Mouse (Mus musculus) midbrain, embryonic 16.5 days (tissue): ENCODE data around the gene Rit1. TPM values are rescaled to one million over a fixed set of nuclear protein-coding genes. Genes with fewer than 3 reads are reported as not detected.
"Not testable (repeated sequence)": the region's sequence is repeated elsewhere in the genome, so short reads cannot be mapped to it uniquely, and the experiment has no call there.

Experiments
- ATAC-seq: fragments of 200-750 bp; cut with Nextera tagmentation; 2 replicates; pipeline ENCODE4 v1.8.0; 2017; ENCODE audit warnings: moderate TSS enrichment
- H3K27ac ChIP-seq: fragments of 300-500 bp; sonication (generic); 2 replicates; pipeline ENCODE4 v1.5.1; 2014; ENCODE audit warnings: mild to moderate bottlenecking, low read length, mixed read lengths
- H3K27me3 ChIP-seq: fragments of 300-500 bp; sonication (generic); 2 replicates; pipeline ENCODE4 v1.6.1; 2014; ENCODE audit warnings: low read depth, low read length, mixed read lengths; ENCODE audit not compliant: control insufficient read depth, insufficient read depth
- H3K36me3 ChIP-seq: fragments of 300-500 bp; sonication (generic); 2 replicates; pipeline ENCODE4 v1.6.1; 2014; ENCODE audit warnings: mild to moderate bottlenecking, low read length, moderate library complexity, mixed read lengths; ENCODE audit not compliant: control insufficient read depth, insufficient read depth
- H3K4me1 ChIP-seq: fragments of 300-500 bp; sonication (generic); 2 replicates; pipeline ENCODE4 v1.6.1; 2014; ENCODE audit warnings: mild to moderate bottlenecking, low read length, mixed read lengths; ENCODE audit not compliant: control insufficient read depth, insufficient read depth
- H3K4me2 ChIP-seq: fragments of 300-500 bp; sonication (generic); 2 replicates; pipeline ENCODE4 v1.6.1; 2014; ENCODE audit warnings: mild to moderate bottlenecking, low read length, mixed read lengths
- H3K4me3 ChIP-seq: fragments of 300-500 bp; sonication (generic); 2 replicates; pipeline ENCODE4 v1.5.1; 2014; ENCODE audit warnings: low read depth, mild to moderate bottlenecking, low read length, moderate library complexity, mixed read lengths
- H3K9ac ChIP-seq: fragments of 300-500 bp; sonication (generic); 2 replicates; pipeline ENCODE4 v1.6.1; 2014; ENCODE audit warnings: low read depth, low read length, mixed read lengths
- H3K9me3 ChIP-seq: fragments of 300-500 bp; sonication (generic); replicated peaks from 2 replicates; pipeline ENCODE4 v1.6.1; 2014; ENCODE audit warnings: mild to moderate bottlenecking, low read length, mixed read lengths; ENCODE audit not compliant: control insufficient read depth, poor library complexity, severe bottlenecking
- WGBS: fragments of 180-500 bp; shearing (Covaris S2); extraction: QIAGEN DNeasy Blood & Tissue Kit; methylation state at CpG from one replicate; pipeline ENCODE4 v1.1.7; 2014; 5-methylcytosine and 5-hydroxymethylcytosine counted together
- polyA plus RNA-seq: library from polyadenylated mRNA; unstranded; fragments of >200 nt; fragmentation: Nextera tagmentation; extraction: Ambion mirVana; gene quantifications from 2 replicates; pipeline ENCODE4 v1.2.1, GENCODE M21; 2015

Gene Rit1
- polyA plus RNA-seq, 1 experiment from 2014 or later, result 65.6 TPM

- H3K9me3 ChIP-seq, H3K4me1 ChIP-seq, H3K9ac ChIP-seq, ATAC-seq, H3K27me3 ChIP-seq, H3K27ac ChIP-seq, H3K4me2 ChIP-seq, H3K36me3 ChIP-seq, H3K4me3 ChIP-seq: not testable (repeated sequence)
- WGBS, result 85% methylated on average over 6 of the region's 6 CpGs
These were observed 56.5 kb downstream of the Rit1 start for GRCm38 (mm10) chr3:88773163-88773562.

GRCm38 (mm10) chr3:88774939-88775841, 58.6 kb downstream of the Rit1 start, which contains the start of gene Syt11:
Syt11 (minus strand) TSS chr3:88775164.
- 6% methylated on average over 31 of the region's 51 CpGs for WGBS
- not testable (repeated sequence) for H3K9me3 ChIP-seq, H3K27me3 ChIP-seq, H3K36me3 ChIP-seq, H3K4me1 ChIP-seq
- peak; percentile 63 for ATAC-seq
- peak within 1 kb of the TSS; percentile 47 for H3K4me2 ChIP-seq
- H3K27ac ChIP-seq, result peak within 1 kb of the TSS; percentile 79
- peak within 1 kb of the TSS; percentile 37 for H3K4me3 ChIP-seq
- peak within 1 kb of the TSS; percentile 52; the same call in 1 of the 2 replicates for H3K9ac ChIP-seq

Other genes starting within 250 kb of the Rit1 start
- gene Lmna, start 206.9 kb upstream of the Rit1 start, polyA plus RNA-seq, result 51.0 and 59.7 TPM in 2 replicates
- 28.6 and 33.0 TPM in 2 replicates for gene Mex3a, start 184.4 kb upstream of the Rit1 start, polyA plus RNA-seq
- 0.69 TPM in 1 of 2 replicates, not detected in the other for gene Rab25, start 168.5 kb upstream of the Rit1 start, polyA plus RNA-seq
- gene Lamtor2, start 163.8 kb upstream of the Rit1 start, polyA plus RNA-seq, result 181 and 193 TPM in 2 replicates
- gene Ubqln4, start 163.1 kb upstream of the Rit1 start, polyA plus RNA-seq, result 39.8 and 41.3 TPM in 2 replicates
- gene Ssr2, start 141.0 kb upstream of the Rit1 start, polyA plus RNA-seq, result 127 and 144 TPM in 2 replicates
- 104 and 131 TPM in 2 replicates for gene Arhgef2, start 110.9 kb upstream of the Rit1 start, polyA plus RNA-seq
- gene Rxfp4, start 63.7 kb upstream of the Rit1 start, polyA plus RNA-seq, result not detected in 2 replicates
- 84.4 and 94.9 TPM in 2 replicates for gene Khdc4, start 31.0 kb upstream of the Rit1 start, polyA plus RNA-seq
- 217 and 225 TPM in 2 replicates for gene Syt11, start 58.3 kb downstream of the Rit1 start, polyA plus RNA-seq
- 13.7 and 14.2 TPM in 2 replicates for gene Gon4l, start 118.4 kb downstream of the Rit1 start, polyA plus RNA-seq
- 46.9 and 51.2 TPM in 2 replicates for gene Msto1, start 197.2 kb downstream of the Rit1 start, polyA plus RNA-seq
- 19.0 and 21.9 TPM in 2 replicates for gene Ash1l, start 233.8 kb downstream of the Rit1 start, polyA plus RNA-seq
- gene Dap3, start 234.3 kb downstream of the Rit1 start, polyA plus RNA-seq, result 120 and 123 TPM in 2 replicates